Comparison of ENCODE assay signal across 17 mouse cellular contexts in genomic region chr10:17382990-17383389, GRCm38 (mm10).
"Had no signal": no experiment of that assay in that cellular context is flagged by ENCODE, and none has a peak within 500 bp of the region (broad histone marks: within the 10 kb centered on the region; RNA-seq: fewer than 3 reads in every experiment).

No protein-coding gene starts in this region.

- ATAC-seq: lung, postnatal 0 days; midbrain, embryonic 16.5 days had no signal

- H3K4me1 ChIP-seq: limb, embryonic 13.5 days; midbrain, embryonic 10.5 days; neural tube, embryonic 15.5 days had no signal

- H3K27ac ChIP-seq: kidney, postnatal 0 days; layer of hippocampus, adult 2 months; limb, embryonic 13.5 days; liver, embryonic 14.5 days; midbrain, embryonic 10.5 days; neural tube, embryonic 15.5 days; stomach, postnatal 0 days had no signal

- DNase-seq: kidney, adult 11 months; kidney, adult 9 months; kidney, postnatal 36 days; left cerebral cortex, postnatal 4 days; lung, adult 18-20 months; right cerebral cortex, adult 18-20 months; thymus, adult 18-20 months; thymus, postnatal 25 days had no signal

- H3K36me3 ChIP-seq: limb, embryonic 13.5 days; midbrain, embryonic 10.5 days; neural tube, embryonic 15.5 days had no signal

- H3K27me3 ChIP-seq: limb, embryonic 13.5 days; neural tube, embryonic 15.5 days had no signal

- H3K4me2 ChIP-seq: limb, embryonic 13.5 days; neural tube, embryonic 15.5 days had no signal

- H3K9ac ChIP-seq: limb, embryonic 13.5 days; liver, embryonic 14.5 days; neural tube, embryonic 15.5 days had no signal

- H3K4me3 ChIP-seq: layer of hippocampus, adult 2 months; limb, embryonic 13.5 days; midbrain, embryonic 10.5 days; neural tube, embryonic 15.5 days had no signal

- H3K9me3 ChIP-seq: limb, embryonic 13.5 days; midbrain, embryonic 10.5 days; neural tube, embryonic 15.5 days had no signal
